Comparison of ENCODE assay signal across 10 mouse cellular contexts in the genomic region with DNA sequence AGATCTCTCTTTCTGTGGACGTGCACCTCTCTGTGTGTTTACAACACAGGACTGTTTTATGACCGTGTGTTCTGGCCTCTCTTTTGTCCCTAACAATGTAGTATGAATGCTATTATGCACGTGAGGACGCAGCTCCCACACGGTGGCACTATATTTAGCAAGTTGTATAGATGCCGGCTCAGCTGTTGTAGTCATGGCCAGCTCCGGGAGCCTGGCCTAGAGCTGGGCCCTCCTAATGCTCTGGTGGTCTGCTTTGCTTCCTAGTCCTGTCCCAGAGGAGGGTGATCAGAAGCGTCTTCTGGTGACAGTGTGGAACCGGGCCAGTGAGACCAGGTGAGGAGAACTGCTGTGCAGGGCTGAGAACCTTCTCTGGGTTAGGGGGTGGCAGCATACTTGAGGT. TPM values are rescaled to one million over a fixed set of nuclear protein-coding genes. Genes with fewer than 3 reads are reported as not detected.
DNase-seq lines count a peak whose midpoint lies in the region; ATAC-seq and TF ChIP-seq lines count a peak whose summit lies in the region.
"Had no signal": no experiment of that assay in that cellular context is flagged by ENCODE, and none has a peak within 500 bp of the region (broad histone marks: within the 10 kb centered on the region; RNA-seq: fewer than 3 reads in every experiment).

No protein-coding gene starts in this region.

- H3K9me3 ChIP-seq in heart, embryonic 13.5 days = no peaks in the 10 kb centered on the region
- no peaks in the 10 kb centered on the region for H3K9me3 ChIP-seq in intestine, postnatal 0 days (ENCODE audit: control insufficient read depth)
- H3K9me3 ChIP-seq in stomach, postnatal 0 days (ENCODE audit: control insufficient read depth, low read length) = no peaks in the 10 kb centered on the region
- H3K9me3 ChIP-seq: megakaryocyte, embryonic 14.5 days had no signal

- H3K36me3 ChIP-seq in heart, embryonic 13.5 days = no peaks in the 10 kb centered on the region
- peaks cover 3% of the 10 kb centered on the region; the same call in 1 of the 2 replicates for H3K36me3 ChIP-seq in intestine, postnatal 0 days (ENCODE audit: control insufficient read depth, insufficient read depth)
- no peaks in the 10 kb centered on the region for H3K36me3 ChIP-seq in stomach, postnatal 0 days (ENCODE audit: control insufficient read depth, insufficient read depth, low read length)

- H3K9ac ChIP-seq in heart, embryonic 13.5 days = 0 out of 2 replicates have a peak overlapping the region, but pooled peaks have one; percentile 19
- H3K9ac ChIP-seq in intestine, postnatal 0 days (ENCODE audit: low read depth, low read length) = no peak overlapping the region
- no peak overlapping the region for H3K9ac ChIP-seq in stomach, postnatal 0 days (ENCODE audit: low read length)

- no peak for DNase-seq in heart, postnatal 4 days
- DNase-seq in right cerebral cortex, postnatal 25 days = peak; percentile 12
- DNase-seq in right cerebral cortex, postnatal 10 days (ENCODE audit: low spot score in 2 of 2) = no peak
- DNase-seq in stomach, postnatal 0 days (ENCODE audit: low spot score) = no peak
- no peak for DNase-seq in spleen, postnatal 36 days (ENCODE audit: low spot score in 2 of 2)
- DNase-seq in ovary, adult 18-20 months (ENCODE audit: low spot score) = no peak

- TF ChIP-seq EP300 in stomach, postnatal 0 days (optimal IDR thresholded peaks at IDR 0.05) = no peak

- 23% methylated on average over 9 of the region's 9 CpGs for WGBS in heart, embryonic 13.5 days
- WGBS in intestine, postnatal 0 days = 38% methylated on average over 9 of the region's 9 CpGs
- 44% methylated on average over 9 of the region's 9 CpGs for WGBS in stomach, postnatal 0 days

- peak; percentile 58 for TF ChIP-seq CTCF in intestine, postnatal 0 days (IDR thresholded peaks at IDR 0.05; ENCODE audit: low read depth)
- TF ChIP-seq CTCF in stomach, postnatal 0 days (IDR thresholded peaks at IDR 0.05; ENCODE audit: low read depth) = peak; percentile 65

- ATAC-seq in heart, embryonic 13.5 days (ENCODE audit: extremely low read depth, insufficient number of reproducible peaks, low FRiP score, low TSS enrichment) = 0 out of 2 replicates have a peak, but pooled peaks have one; percentile 10
- no peak for ATAC-seq in intestine, postnatal 0 days
- ATAC-seq in stomach, postnatal 0 days (ENCODE audit: low FRiP score, low TSS enrichment) = 0 out of 2 replicates have a peak, but pooled peaks have one; percentile 30

- peaks cover 57% of the 10 kb centered on the region for H3K4me1 ChIP-seq in heart, embryonic 13.5 days
- no peaks in the 10 kb centered on the region for H3K4me1 ChIP-seq in intestine, postnatal 0 days (replicated peaks; ENCODE audit: control insufficient read depth, insufficient read depth, low read length)
- no peaks in the 10 kb centered on the region for H3K4me1 ChIP-seq in stomach, postnatal 0 days (replicated peaks; ENCODE audit: control insufficient read depth, insufficient read depth)

- H3K27ac ChIP-seq in heart, embryonic 13.5 days (replicated peaks) = peak overlapping the region; percentile 58
- no peak overlapping the region for H3K27ac ChIP-seq in intestine, postnatal 0 days (ENCODE audit: low read depth, low read length)
- H3K27ac ChIP-seq in stomach, postnatal 0 days (replicated peaks) = no peak overlapping the region

- H3K4me3 ChIP-seq in heart, embryonic 13.5 days = no peak overlapping the region
- no peak overlapping the region for H3K4me3 ChIP-seq in intestine, postnatal 0 days (ENCODE audit: low read depth, low read length)
- no peak overlapping the region for H3K4me3 ChIP-seq in stomach, postnatal 0 days (ENCODE audit: low read depth, low read length)
- H3K4me3 ChIP-seq: megakaryocyte, embryonic 14.5 days had no signal

- H3K4me2 ChIP-seq in heart, embryonic 13.5 days = no peak overlapping the region
- no peak overlapping the region for H3K4me2 ChIP-seq in intestine, postnatal 0 days (replicated peaks; ENCODE audit: low read depth)
- H3K4me2 ChIP-seq in stomach, postnatal 0 days (replicated peaks; ENCODE audit: low read depth) = no peak overlapping the region

- H3K27me3 ChIP-seq in heart, embryonic 13.5 days (replicated peaks) = peaks cover 86% of the 10 kb centered on the region
- no peaks in the 10 kb centered on the region for H3K27me3 ChIP-seq in intestine, postnatal 0 days (replicated peaks; ENCODE audit: control insufficient read depth, insufficient read depth, low read length)
- H3K27me3 ChIP-seq in stomach, postnatal 0 days (ENCODE audit: control insufficient read depth, insufficient read depth, low read length) = no peaks in the 10 kb centered on the region

RNA-seq across cellular contexts. Expression of a gene that starts 47.7 kb away (rescaled TPM):
- polyA plus RNA-seq in heart, embryonic 13.5 days (2015; fragmentation: Nextera tagmentation; extraction: Ambion mirVana) = 62.2 and 64.8 TPM in 2 replicates
- 10 to 100 TPM; 64.1 to 69.4 TPM for total RNA-seq in heart, postnatal 4 days (2021)
- polyA plus RNA-seq in intestine, postnatal 0 days (2015; fragmentation: Nextera tagmentation; extraction: Ambion mirVana) = 30.1 and 30.8 TPM in 2 replicates
- 26.4 and 30.0 TPM in 2 replicates for polyA plus RNA-seq in stomach, postnatal 0 days (2015; fragmentation: Nextera tagmentation; extraction: Ambion mirVana)
- total RNA-seq: MEL had no signal
